Mouse (Mus musculus) left cerebral cortex, adult 11 months (tissue): ENCODE results near the gene Glrx3.
A peak's percentile ranks its signal among the peaks of the same experiment; 100 is the strongest.

ENCODE experiments used
- DNase-seq: peaks from one replicate; pipeline ENCODE4 v3.0.0; 2022; ENCODE audit warnings: low spot score

Glrx3 gene

GRCm38 (mm10) chr7:137472149-137472548 is 34.7 kb downstream of the Glrx3 start:
- no peak for DNase-seq

DNA sequence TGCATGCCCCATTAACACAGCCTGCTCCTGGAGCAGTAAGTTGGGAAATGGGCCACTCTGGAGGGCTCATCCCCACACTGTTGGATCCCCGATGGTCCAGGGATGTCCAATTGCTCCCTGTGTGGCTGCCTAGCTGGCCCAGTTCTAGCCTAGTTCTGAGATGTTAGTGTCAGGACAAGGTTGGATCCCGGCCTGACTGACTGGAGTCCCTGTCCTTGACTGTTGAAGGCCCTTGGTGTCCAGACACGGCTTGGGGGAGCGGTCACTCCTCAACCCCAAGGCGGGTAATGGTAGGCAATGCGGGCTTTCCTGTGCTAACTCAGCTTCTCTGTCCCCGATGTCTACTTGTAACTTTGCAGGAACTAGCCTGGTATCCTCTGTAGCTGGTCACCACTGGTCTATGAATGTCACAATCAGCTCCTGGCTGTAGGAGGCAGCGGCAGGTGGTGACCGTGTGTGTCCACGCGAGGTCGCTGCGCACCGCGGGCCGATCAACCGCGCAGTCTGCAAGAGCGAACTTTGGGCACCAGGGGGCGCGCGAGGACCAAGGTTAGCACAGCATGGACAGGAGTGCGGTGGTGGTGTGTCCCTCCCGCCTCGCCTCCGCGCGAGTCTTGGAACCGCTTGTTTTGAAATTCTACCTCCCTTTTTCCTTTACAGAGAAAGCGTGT is 40.7 kb downstream of the Glrx3 start:
- DNase-seq: peak; percentile 86

DNA sequence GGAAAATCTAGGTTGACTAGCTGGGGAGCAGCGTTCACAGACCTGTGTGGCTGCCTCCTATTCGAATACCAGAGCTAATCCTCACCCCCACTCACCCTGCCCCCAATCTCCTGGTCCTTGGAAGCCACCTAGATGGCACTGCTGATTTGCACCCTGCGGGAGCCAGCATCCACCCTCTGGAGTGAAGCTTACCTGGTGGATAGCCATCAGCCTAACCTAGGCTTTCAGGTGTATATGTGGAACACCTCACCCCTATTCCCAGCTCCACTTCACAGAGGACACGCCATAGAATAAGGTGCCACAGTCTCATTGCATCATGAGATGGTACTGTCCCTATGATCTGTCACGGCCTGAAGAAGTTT is 41.2 kb downstream of the Glrx3 start:
- DNase-seq: no peak

DNA sequence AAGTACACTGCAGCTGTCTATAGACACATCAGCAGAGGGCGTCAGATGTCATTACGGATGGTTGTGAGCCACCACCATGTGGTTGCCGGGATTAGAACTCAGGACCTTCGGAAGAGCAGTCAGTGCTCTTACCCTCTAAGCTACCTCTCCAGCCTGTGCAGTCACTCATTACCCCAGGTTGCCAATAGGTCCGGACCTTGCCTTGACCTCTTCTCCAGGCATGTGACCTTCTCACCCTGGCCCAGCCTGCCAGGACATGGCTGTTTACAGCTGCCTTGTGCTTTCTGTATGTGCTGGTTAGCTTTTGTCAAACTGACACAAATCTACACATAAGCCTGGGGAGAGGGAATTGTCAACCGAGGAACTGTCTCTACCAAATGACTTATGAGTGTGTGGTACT is 43.4 kb downstream of the Glrx3 start:
- DNase-seq: no peak

DNA sequence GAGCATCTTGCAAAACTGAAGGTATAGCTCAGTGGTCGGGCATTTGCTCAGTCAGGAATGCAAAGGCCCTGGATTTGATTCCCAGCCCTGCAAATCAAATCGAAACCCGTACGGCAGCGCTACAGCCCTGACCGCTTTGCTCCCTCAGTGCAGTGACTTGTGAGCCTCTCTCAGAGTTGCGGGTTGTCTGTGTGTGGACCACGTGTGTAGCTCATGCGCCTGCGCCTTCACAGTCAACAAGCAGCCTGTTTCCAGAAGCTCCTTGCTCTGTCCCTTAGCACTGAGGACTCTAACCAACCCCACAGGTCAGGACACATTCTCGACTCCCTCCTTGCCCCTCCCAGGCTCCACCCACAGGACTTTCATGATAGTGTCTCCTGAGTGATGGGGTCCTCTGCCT is 46.6 kb downstream of the Glrx3 start:
- no peak for DNase-seq

- no peak for DNase-seq
Observed at GRCm38 (mm10) chr7:137488391-137488790, 51.0 kb downstream of the Glrx3 start.

GRCm38 (mm10) chr7:137490711-137491110 is 53.3 kb downstream of the Glrx3 start:
- DNase-seq: no peak

DNA sequence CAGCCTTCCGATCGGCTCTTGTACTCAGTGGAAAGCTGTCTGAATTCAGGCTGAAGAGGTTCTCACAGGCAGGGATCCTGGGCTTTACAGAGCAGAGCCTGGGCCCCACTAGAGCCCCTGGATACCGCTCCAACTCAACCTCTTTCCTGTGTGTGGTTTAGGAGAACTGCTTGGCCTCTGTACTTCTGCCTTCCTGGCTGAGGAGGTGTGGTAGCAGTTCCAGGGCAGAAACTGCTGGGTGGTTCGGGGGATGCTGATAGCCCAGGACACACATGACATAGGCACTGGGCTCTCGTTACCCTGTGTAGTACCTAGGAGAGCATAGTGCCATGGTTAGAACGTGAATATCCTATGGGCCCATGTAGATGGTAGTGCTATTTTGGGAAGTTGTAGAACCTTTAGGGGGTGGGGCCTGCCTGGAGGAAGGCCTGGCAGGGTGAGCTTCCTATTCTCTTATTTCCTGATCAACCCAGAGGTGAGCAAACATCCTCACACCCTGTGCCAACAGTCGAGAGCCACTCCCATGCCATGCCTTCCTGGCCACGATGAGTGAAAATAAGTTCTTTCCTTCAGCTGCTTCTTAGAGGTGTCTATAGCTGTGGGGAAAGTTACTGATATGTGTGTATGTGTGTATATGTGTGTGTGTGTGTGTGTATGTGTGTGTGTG is 55.0 kb downstream of the Glrx3 start:
- DNase-seq: no peak

DNA sequence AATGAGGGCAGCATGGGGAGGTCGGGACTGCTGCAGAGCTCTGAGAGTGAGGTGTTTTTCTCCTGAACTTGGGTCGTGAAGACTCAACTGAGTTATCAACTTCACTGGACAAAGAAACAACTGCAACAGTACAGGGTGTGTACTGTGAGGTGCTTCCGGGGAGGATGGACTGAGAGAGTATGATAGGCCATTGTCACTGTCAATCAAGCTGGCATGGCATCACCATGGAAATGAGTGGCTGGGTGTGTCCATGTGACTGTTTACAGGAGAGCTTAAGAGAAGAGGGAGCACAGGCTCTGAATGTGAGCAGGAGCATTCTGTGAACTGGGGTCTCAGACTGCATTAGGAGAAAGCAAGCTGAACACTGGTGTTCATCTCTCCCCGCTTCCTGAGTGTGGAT is 61.3 kb downstream of the Glrx3 start:
- no peak for DNase-seq

GRCm38 (mm10) chr7:137517588-137517987 is 80.2 kb downstream of the Glrx3 start:
- no peak for DNase-seq

- no peak for DNase-seq
Observed at GRCm38 (mm10) chr7:137518028-137518576, 80.7 kb downstream of the Glrx3 start.
